Mouse (Mus musculus) left cerebral cortex, postnatal 25 days (tissue): ENCODE data around the gene Gtsf1l. TPM values are rescaled to one million over a fixed set of nuclear protein-coding genes. Genes with fewer than 3 reads are reported as not detected.

Source experiments
- DNase-seq, 2 experiments: peaks; one replicate each; pipeline ENCODE4 v3.0.0; 2022; ENCODE audit warnings: low spot score in 2 of 2, mixed read lengths in 1 of 2
- intact Hi-C: fragments of 180-260 bp; cut with DNase I; formaldehyde crosslinking; loops from one replicate; pipeline ENCODE4 v1.15.1; 2025
- microRNA-seq, 2 experiments: library from miRNA; unstranded; fragments of <30 nt; microRNA quantifications; one replicate each; pipeline ENCODE4 v1.2.0; 2022
- total RNA-seq, 2 experiments: library from RNA; stranded (reverse); gene quantifications; 2 replicates each; pipeline ENCODE4 v1.2.3; 2021

The Gtsf1l gene
- total RNA-seq, 2 experiments from 2014 or later: not detected

DNA sequence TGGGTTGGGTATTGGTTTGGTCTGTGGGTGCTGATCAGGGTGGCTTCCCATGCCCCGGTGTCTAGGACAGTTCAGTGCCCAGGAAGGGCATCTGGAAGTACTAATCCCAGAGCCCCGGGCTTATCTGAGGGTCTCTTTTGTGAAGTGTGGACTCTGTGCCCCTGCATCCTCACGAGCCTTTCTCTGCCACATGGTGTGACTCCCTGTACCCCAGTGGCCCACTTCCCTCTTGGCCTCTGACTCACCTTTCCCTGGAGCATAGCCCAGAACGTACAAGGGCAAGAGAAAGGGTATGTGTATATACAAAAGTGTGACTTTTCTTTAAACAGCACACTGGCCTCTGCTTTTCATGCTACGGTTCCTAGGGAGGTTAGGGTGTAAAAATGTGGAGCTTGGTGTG is 31.9 kb downstream of the Gtsf1l start:
- no peak for DNase-seq
- intact Hi-C loops: no loop called here

DNA sequence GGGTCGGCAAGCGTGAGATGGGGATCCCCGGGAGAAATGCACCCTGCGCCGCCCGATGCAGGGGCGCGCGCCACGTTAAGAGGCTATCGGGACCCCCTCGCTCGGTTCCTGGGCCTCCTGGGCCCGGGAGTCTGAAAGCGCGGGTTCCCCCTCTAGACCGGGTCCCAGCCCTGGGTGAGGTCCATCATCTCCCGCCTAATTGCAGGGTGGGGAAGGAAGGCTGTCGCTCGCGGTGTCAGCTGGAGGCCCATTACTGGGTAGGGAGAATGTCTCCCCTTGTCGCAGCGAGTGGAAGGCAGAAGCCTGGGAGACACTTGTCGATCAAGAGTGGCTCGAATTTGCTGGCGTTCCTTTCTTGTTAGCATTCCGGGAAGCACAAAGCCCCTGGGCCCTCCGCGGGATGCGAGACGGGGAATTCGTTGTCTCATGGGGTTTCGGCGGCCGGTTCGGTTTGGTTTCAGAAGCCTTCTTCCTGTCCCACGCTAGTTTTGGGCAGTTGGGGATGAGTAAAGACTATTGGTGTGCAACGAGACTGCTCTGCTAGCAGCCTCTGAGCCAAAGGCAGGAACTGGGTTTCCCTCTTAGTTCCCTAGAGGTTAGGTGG is 32.7 kb downstream of the Gtsf1l start:
- no peak for DNase-seq
- intact Hi-C loops: no loop called here

DNA sequence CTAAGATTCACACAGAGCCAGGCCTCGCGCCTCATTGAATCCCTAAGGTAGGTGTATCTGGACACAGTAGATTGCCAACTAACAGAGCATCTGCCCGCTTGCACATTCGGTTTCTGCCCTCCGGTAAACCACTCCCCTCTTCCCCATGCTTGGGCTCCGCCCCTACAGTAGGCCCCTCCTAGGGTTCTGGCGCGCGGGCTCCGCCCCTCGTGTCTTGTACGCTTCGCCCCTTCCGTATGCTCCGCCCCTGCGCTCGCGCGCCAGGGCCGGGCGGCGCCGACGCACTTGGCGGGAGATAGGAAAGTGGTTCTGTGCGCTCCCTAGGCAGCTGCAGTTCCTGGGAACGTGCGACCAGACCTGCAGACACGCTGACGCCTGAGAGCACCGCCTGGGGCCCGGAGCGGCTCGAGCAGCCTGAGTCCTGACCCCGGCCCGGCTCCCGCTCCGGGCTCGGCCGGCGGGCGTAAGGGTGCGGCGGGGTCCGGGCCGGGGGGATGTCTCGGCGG is 33.3 kb downstream of the Gtsf1l start, which contains the start of gene Mybl2:
Gene Mybl2, plus strand, starts transcription at position 353 of the 506 bp plus-strand sequence.
- peak; percentile 75 to 87 for DNase-seq
- intact Hi-C loops: no loop called here

DNA sequence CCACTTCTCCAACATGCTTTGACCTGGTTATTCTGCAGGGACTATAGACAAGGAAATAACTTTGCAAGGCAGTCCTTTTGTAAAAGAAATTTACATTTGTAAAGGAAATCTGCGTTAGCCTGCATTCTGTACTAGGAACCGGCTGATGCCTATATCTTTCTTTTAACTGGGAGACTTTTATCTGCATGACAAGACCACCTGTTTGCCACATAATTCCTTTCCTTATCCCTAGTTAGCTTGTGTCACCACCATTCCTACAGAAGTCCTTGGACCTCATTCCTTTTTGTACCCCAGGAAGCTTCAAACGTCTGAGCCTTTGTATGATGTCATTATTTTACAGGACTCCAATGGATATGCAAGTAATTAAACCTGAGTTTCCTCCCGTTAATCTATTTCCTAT is 34.8 kb downstream of the Gtsf1l start:
- no peak for DNase-seq
- intact Hi-C loops: no loop called here

DNA sequence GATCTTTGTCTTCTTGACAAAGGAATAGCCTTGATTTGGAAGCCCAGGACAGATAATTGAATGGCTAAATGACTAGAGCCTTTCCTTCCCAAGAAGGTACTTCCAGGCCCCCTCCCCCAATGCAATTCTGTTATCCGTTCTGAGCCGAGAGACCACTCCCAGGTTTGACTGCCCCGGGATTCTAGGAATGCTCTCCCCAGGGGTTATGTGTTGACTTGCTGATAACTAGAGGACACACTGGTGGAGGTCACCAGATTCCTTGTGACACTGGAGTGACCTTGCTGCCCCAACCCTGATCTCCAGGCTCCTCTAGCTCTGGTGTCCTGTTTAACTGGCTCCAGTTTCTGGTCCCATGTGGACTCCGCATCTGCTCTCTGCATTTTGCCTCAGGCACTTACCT is 35.6 kb downstream of the Gtsf1l start:
- intact Hi-C loops: no loop called here
- no peak for DNase-seq

DNA sequence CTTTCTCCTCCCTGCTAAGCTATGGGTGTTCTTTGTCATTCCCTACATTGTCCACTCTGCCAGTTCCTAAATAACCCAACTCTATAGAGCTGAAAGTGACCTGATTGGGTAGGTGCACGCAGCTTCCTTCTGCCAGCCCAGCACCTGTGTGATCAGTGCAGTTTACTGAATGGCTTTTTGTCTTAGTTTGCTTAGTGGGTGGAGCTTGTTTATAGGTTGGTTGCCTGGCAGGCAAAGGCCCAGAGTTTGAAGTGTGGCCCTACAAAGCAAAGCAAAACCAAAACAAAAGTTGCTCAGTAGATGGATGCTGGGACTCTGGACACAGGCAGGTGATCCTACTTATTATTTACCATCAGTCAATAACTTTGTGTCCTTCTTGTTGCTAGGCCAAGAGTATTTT is 36.0 kb downstream of the Gtsf1l start:
- intact Hi-C loops: no loop called here
- DNase-seq: no peak

DNA sequence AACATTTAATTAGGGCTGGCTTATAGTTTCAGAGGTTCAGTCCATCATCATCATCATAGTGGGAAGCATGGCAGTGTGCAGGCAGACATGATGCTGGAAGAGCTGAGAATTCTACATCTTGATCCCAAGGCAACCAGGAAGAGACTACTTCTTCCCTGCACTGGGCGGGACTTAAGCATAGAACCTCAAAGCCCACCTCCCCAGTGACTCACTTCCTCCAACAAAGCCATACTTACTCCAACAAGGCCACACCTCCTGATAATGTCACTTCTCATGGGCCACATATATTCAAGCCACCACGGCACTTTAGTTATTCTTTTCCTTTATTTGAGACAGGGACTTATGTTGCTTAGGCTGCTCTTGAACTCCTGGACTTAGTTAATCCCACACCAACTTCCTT is 38.5 kb downstream of the Gtsf1l start:
- intact Hi-C loops: loop anchor here (2.0 to 5.0 kb wide), 2 partner anchors 282 to 353 kb away; no protein-coding TSS in a partner anchor
- no peak for DNase-seq

DNA sequence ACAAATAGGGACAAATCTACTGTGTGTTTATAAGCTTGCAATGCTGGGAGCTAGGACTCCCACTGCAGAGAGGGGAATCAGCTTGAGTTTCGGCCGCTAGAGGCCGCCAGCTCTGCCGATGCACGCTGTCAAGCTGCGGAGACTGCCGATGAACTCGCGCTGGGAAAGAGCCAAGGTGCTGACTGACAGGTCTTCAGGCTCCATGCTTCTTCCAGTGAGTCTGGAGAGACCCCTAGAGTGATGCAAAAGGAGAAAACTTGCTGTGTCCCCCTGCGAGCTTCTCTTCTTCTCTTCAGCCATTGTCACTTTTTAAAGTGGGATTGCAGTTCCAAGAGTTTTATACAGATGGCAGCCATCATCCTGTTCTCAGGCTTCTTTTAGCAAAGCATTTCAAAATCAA is 39.5 kb downstream of the Gtsf1l start:
- intact Hi-C loops: loop anchor here (2.0 to 5.0 kb wide), 2 partner anchors 283 to 354 kb away; no protein-coding TSS in a partner anchor
- peak; percentile 67 to 70 for DNase-seq

DNA sequence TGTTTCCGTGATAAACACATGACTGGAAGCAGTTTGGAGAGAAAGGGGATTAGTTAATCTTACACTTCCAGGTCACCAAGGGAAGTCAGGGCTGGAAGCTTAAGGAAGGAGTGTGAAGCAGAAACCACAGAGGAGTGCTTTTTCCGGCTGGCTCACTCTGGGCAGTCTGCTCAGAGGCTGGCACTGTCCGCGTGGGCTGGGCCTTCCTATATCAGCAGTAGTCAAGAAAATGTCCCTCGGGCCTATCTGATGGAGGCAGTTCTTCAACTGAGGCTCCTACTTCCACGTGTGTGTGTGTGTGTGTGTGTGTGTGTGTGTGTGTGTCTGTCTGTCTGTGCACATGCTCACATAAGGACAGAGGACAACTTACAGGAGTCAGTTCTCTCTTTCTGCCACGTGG is 47.7 kb downstream of the Gtsf1l start:
- DNase-seq: no peak
- intact Hi-C loops: no loop called here

Small RNA genes within 50 kb of the gene (microRNA-seq; reads per million reads assigned to microRNA genes)
- gene Gm22174 (0 reads per million in 2 experiments), gene Mir7003 (0 to 0.34 reads per million in 2 experiments)

Other genes starting within 250 kb of the Gtsf1l start
- 100 to 1,000 TPM in 1 of 2 experiments, 10 to 100 TPM in 1; 99.0 to 105 TPM for gene Srsf6, start 156.3 kb downstream of the Gtsf1l start, total RNA-seq
- 10 to 100 TPM; 19.1 to 23.6 TPM for gene L3mbtl1, start 144.4 kb downstream of the Gtsf1l start, total RNA-seq
- 1 to 10 TPM in 1 of 2 experiments, under 1 TPM in 1; 0.76 to 1.1 TPM for gene Sgk2, start 100.5 kb downstream of the Gtsf1l start, total RNA-seq
- gene Ift52, start 70.5 kb downstream of the Gtsf1l start, total RNA-seq: 10 to 100 TPM; 31.2 to 33.9 TPM
- gene Mybl2, start 33.2 kb downstream of the Gtsf1l start, total RNA-seq: 1 to 10 TPM; 1.1 to 1.4 TPM
- gene Tox2, start 115.3 kb upstream of the Gtsf1l start, total RNA-seq: 10 to 100 TPM; 24.6 to 27.5 TPM